Mouse (Mus musculus): ENCODE measurements at regions not wholly inside any gene's neighbourhood (a gene's known extent, or its start where the extent isn't known, plus 50 kb on each side); places are given as distances from the start of the nearest gene placed in this dataset.

GRCm38 (mm10) chr14:25301336-25302031 lies 157.5 kb upstream of the Zmiz1 start:
- DNase-seq: no peak

- DNase-seq: peak; percentile 82
Observed at GRCm38 (mm10) chr14:25304391-25304851, 154.6 kb upstream of the Zmiz1 start.

GRCm38 (mm10) chr14:25306166-25306565 lies 152.8 kb upstream of the Zmiz1 start:
- no peak for DNase-seq

DNA sequence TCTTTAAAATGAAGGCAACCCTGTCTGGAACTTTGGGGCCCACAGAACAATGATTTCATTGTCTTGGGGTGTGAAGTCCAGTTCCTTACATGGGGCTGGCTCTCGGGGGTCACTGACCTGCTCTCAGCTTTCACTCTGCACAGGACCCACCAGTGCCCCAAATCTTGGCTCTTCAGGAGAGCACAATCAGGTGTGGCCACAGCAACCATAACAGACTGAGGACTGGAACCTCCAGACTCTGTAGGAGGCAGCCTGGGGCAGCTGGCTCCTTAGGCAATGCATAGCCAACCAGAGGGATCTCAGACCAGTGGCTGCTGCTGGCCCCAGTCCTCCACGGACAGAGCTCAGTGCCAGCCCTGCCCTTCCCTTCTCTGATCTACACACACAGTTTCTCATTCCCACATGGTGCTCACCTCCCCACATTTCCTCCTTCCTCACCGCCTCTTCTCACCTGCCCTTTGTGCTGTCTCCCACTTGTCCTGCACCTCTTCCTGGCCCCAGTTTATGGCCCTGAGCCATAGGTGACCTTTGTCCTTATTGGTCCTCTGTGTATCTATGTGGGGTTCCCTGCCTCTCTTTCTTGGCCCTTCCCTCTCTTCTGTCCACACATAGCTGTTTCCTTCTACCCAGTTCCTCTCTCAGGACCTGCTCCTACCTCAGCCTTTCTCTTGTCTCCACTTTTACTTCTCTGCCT lies 151.9 kb upstream of the Zmiz1 start:
- DNase-seq: no peak

GRCm38 (mm10) chr14:25308051-25308450 lies 150.9 kb upstream of the Zmiz1 start:
- DNase-seq: no peak

GRCm38 (mm10) chr14:25310671-25311151 lies 148.3 kb upstream of the Zmiz1 start:
- no peak for DNase-seq

DNA sequence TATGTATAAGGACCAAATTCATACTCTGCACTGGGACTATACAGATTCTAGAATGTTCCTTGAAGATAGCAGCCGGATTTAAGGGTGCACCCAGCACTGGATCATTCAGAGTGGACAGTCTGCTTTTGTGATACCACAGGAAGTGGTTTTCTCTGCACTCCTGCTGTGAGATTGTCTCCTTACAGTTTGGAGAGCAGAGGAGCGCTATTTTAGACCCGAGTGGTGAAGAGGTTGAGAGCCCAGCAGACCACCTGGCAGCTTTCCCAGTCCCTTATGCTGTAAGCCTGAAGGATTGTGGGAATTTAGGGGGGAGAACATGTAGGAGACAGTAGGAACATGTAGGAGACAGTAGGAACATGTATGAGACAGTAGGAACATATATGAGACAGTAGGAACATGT lies 147.5 kb upstream of the Zmiz1 start:
- no peak for DNase-seq

- DNase-seq: no peak
Observed at GRCm38 (mm10) chr14:25312135-25312534, 146.8 kb upstream of the Zmiz1 start.

DNA sequence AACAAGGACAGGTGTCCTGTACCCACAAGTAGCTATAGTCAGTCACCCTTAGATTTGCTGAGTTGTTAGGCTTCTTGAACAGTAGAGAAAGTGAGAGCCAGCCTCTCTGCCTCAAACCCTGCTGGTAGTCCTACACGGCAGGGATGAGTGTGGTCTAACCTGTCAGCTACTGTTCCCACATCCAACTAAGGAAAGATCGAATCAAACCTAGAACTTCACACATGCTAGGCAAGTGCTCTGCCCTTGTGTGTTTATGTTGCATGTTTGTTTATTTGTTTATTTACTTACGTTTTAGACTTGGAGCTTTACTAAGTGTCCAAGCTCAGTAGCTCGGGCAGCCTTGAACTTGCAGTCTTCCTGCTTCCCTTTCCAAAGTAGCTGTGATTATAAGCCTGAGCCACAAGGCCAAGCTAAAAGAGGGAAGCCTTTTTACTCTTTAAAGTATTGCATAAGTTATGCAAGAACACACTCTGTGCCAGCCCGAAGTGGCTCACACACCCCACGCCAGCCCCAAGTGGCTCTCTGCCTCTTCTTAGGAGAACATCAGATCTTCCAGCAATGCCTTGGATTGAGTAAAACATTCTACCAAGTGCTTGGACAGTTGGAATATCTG lies 146.1 kb upstream of the Zmiz1 start:
- peak; percentile 37 for DNase-seq

GRCm38 (mm10) chr14:25313693-25314240 lies 145.2 kb upstream of the Zmiz1 start:
- DNase-seq: no peak

DNA sequence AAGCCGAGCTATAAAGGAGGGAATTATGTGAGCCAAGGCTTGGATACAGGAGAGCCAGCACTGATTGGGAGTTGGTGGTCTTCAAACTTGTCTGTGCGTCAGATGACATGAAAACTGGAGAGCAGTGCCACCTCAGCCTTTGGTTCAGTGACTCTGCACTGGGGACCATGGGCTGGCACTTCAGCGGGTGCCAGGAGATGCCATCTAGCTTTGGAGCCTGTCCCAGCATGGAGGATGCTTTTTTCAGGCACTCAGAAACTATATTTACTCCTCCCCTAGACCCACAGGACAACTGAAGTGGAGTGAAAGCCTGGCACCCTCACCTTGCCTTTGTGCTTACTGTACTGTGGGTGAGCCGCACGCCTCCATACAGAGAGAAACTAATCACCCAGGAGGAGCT lies 142.5 kb upstream of the Zmiz1 start:
- no peak for DNase-seq

DNA sequence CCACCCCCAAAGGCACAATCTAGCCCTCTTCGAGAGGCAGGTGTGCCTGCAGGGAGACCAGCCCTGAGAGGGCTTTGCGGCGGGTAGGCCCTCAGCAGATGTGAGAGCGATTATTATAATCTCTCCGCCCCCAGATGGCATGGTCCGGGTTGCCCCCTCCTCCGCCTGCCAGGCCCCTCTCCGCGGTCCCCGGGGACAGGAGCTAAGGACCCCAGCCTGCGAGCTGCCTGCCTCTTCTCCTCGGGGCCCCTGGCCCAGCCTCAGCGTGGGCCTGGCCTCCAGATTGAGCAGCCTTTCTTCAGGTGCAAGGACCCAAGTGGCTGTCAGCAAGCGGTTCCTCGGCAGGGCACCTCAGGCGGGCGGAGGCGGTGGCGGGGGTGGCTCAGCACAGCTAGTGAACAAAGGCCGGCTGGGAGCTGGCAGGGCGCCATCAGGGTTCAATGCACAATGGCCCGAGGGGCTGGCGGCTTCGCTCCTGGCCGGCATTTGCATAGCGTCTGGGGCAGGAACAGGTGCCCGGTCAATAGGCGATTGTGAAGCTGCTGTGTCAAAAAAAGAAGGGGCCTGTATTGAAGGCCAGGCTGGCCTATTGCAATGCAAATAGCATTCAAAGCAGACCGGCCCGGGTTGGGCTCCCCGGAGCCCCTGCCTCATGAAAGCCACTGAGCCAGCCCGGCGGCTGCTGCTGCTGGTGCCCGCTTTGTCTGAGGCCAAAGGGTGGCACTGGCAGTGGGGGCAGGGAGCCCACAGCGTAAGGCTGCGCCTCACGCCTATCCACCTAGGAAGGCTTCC lies 141.1 kb upstream of the Zmiz1 start:
- DNase-seq: peak; percentile 81

DNA sequence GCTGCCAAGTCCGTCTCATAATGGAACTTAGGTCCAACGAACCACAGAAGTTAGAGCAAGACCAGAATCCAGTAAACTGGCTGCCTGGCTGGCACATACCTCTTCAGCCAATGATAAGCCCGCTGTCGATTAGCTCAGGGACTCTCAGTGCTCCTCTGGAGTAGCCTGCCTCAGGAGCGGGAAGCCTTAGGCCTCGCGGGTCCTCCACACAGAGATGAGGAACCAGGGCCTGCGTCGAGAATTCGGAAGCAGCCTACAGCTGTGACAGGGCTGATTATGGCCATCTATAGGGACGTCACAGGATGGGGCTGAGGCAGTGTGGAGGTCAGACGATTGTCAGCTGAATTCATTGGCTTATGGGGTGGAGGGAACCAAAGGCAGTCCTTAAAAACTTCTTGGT lies 140.1 kb upstream of the Zmiz1 start:
- DNase-seq: no peak

- DNase-seq: no peak
Observed at GRCm38 (mm10) chr14:25320141-25320540, 138.8 kb upstream of the Zmiz1 start.

DNA sequence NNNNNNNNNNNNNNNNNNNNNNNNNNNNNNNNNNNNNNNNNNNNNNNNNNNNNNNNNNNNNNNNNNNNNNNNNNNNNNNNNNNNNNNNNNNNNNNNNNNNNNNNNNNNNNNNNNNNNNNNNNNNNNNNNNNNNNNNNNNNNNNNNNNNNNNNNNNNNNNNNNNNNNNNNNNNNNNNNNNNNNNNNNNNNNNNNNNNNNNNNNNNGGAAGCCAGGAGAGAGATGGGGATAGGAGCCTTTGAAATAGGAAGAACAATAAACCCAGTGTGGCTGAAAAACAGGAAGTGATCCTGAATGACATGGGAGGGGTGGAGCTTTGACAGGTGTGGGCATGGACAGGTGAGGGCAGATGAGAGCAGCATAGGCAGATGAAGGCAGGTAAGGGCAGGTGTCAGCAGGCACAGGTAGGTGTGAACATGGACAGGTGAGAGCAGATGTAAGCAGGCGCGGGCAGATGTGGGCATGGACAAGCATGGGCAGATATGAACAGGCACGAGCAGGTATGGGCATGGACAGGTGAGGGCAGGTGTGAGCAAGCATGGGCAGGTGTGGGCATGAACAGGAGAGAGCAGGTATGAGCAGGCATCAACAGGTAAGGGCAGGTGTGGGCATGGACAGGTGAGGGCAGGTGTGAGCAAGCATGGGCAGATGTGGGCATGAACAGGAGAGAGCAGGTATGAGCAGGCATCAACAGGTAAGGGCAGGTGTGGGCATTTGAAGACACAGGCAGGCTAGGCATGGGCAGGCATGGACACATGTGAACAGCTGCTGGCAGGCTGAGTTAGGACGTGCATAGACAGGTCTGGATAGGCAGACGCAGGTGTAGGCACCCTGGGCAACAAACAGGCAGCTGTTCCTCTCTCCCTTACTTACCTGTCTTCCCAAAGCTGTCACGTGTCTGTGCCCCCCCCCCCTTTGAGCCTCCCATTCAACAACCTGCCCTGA lies 135.2 kb upstream of the Zmiz1 start:
- DNase-seq: no peak

- no peak for DNase-seq
Observed at GRCm38 (mm10) chr14:25325887-25326286, 133.1 kb upstream of the Zmiz1 start.

DNA sequence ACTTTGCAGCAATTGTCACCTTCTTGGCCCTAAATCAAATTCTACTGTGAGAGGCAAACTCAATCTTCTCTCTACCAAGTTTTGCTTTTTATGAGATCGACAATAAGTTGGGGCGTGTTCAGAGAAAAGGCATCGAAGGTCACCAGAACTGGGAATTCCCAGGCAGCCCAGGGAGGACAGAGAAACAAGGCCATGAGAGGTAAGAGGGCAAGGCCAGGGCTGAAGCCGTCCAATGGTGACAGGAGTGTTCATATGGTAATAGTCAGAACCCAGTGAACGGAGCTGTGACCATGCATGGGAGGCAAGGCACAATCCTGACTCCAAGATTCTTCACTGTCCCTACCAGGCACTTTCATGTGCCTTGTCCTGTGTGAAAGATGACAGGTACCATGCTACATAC lies 130.8 kb upstream of the Zmiz1 start:
- no peak for DNase-seq

GRCm38 (mm10) chr14:25334186-25334585 lies 124.8 kb upstream of the Zmiz1 start:
- DNase-seq: no peak

DNA sequence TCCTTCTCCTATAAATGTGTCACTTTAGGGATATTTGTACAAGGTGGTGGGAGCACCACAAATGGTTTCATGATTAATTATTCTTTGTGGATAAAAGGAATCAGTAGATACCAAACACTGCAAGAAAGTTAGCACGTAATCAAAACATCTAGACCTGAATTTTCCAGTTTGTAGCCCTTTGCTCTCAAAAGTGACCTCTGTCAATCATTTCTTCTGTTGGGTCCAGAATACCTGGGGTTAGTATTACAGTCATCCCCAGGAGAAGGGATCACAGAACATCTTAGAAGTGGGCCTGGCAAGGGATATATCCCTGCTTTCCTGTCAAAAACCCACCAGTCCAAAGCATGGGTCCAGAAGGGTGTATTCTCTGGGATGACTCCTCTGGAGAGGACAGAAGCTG lies 122.1 kb upstream of the Zmiz1 start:
- no peak for DNase-seq

DNA sequence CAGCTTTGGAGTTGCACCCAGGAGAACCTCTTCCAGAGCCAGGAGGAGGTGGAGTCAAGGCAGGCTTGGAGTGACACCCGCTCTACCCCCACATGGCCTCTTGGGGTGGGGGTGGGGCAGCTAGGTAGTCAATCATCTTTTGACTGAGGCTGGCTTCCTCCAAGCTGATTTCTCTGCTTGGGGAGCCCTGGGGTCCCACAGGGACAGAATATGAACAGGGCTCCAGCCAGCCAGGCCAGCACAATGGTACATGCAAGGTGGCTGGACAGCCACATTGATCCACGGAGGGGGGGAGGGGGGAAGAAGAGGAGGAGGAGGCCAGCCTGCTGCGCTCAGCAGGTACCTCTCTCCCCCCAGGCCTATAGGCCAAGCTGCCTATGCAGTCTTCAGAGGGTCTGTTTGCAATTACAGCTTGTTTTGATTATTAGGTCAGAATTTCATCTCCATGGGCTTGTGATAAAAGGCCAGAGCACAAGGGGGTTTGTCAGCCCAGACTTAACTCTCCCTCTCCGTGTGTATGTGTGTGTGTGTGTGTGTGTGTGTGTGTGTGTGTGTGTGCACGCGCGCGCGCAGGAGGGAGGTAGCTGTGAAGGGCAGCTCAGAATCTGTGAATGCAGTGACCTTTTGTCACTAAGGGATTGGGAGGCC lies 120.5 kb upstream of the Zmiz1 start:
- DNase-seq: peak; percentile 56

DNA sequence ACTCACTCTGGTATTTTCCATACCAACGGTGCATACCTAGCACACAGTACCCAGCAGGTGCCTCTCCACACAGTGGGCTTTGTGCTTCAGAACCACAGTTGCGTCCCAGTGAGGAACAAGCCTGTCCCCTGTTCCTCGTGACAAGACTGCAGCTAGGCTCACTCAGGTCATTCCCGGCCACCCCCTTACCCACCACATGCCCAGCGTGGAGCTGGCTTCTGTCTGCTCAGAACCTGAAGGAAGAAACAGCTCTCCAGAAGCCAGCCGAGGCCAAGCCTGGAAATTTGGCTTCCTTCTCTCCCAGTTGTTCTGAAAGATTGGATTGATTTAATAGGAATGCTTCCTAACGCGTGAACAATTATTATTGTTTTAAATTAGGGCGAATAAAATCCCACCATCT lies 118.1 kb upstream of the Zmiz1 start:
- no peak for DNase-seq
